Mouse (Mus musculus) CH12.LX (cell line): ENCODE results near the gene Brdt. TPM values are rescaled to one million over a fixed set of nuclear protein-coding genes. Genes with fewer than 3 reads are reported as not detected.

Source experiments
- DNase-seq: peaks from one replicate; pipeline ENCODE4 v3.0.0-alpha.2; 2013; ENCODE audit errors: extremely low read depth
- H3K27ac ChIP-seq: 2 replicates; pipeline ENCODE4 v1.5.1; 2012; ENCODE audit warnings: low read depth, mild to moderate bottlenecking, control low read depth, moderate library complexity; ENCODE audit not compliant: insufficient read depth
- H3K27me3 ChIP-seq: replicated peaks from 2 replicates; pipeline ENCODE3; 2012; ENCODE audit warnings: inconsistent platforms
- H3K36me3 ChIP-seq, 2 experiments: replicated peaks in 1 of 2; 2 replicates each; pipeline versions ENCODE3 to v1.6.1; 2012; ENCODE audit warnings: inconsistent platforms in 1 of 2, low read length in 1 of 2, mild to moderate bottlenecking in 1 of 2, mixed read lengths in 1 of 2, moderate library complexity in 1 of 2; ENCODE audit not compliant: control insufficient read depth in 1 of 2, insufficient read depth in 1 of 2
- H3K4me1 ChIP-seq, 2 experiments: 2 replicates each; pipeline ENCODE4 v1.6.1; 2012; ENCODE audit warnings: inconsistent platforms in 1 of 2, moderate library complexity in 1 of 2; ENCODE audit not compliant: insufficient read depth in 2 of 2, control insufficient read depth in 1 of 2
- H3K4me2 ChIP-seq: 2 replicates; pipeline ENCODE4 v1.6.1; 2012; ENCODE audit warnings: low read depth, mild to moderate bottlenecking, control low read depth; ENCODE audit not compliant: poor library complexity, insufficient read depth, severe bottlenecking
- H3K4me3 ChIP-seq, 3 experiments: fragments of 150-350 bp in 1 of 3; sonication (generic) in 1 of 3; replicated peaks in 1 of 3; 2 replicates each; pipeline versions ENCODE3 to v1.5.1; 2011 to 2012; ENCODE audit warnings: low read depth in 2 of 3, low read length in 2 of 3, mild to moderate bottlenecking in 2 of 3, moderate library complexity in 2 of 3, control low read depth in 1 of 3, improper control_type of control experiment in 1 of 3, inconsistent platforms in 1 of 3, mixed read lengths in 1 of 3; ENCODE audit not compliant: poor library complexity in 1 of 3
- H3K79me2 ChIP-seq: replicated peaks from 2 replicates; pipeline ENCODE4 v1.6.1; 2012; ENCODE audit warnings: mild to moderate bottlenecking, moderate library complexity; ENCODE audit not compliant: control insufficient read depth, poor library complexity, insufficient read depth, severe bottlenecking; ENCODE audit errors: extremely low read depth
- H3K9ac ChIP-seq: 2 replicates; pipeline ENCODE4 v1.6.1; 2012; ENCODE audit warnings: low read depth, mild to moderate bottlenecking, control low read depth, moderate library complexity; ENCODE audit not compliant: insufficient read depth
- H3K9me3 ChIP-seq: replicated peaks from 2 replicates; pipeline ENCODE3; 2012; ENCODE audit warnings: low read length, inconsistent platforms, mixed read lengths
- CHD1 ChIP-seq: IDR thresholded peaks from 2 replicates; pipeline ENCODE4 v1.6.1; 2012; ENCODE audit warnings: low read depth, low read length, improper control_type of control experiment, inconsistent platforms
- CHD2 ChIP-seq: IDR thresholded peaks from 2 replicates; pipeline ENCODE4 v1.6.1; 2011; ENCODE audit warnings: low read length, improper control_type of control experiment
- E2F4 ChIP-seq: IDR thresholded peaks from 2 replicates; pipeline ENCODE4 v1.6.1; 2011; ENCODE audit warnings: low read depth, low read length, improper control_type of control experiment; ENCODE audit not compliant: insufficient replicate concordance
- ELF1 ChIP-seq: IDR thresholded peaks from 2 replicates; pipeline ENCODE4 v1.6.1; 2014; ENCODE audit warnings: low read depth, mild to moderate bottlenecking, inconsistent platforms, low read length, improper control_type of control experiment
- EP300 ChIP-seq: IDR thresholded peaks from 2 replicates; pipeline ENCODE4 v1.6.1; 2011; ENCODE audit warnings: low read length, improper control_type of control experiment
- ETS1 ChIP-seq: conservative IDR thresholded peaks from 2 replicates; pipeline ENCODE4 v1.6.1; 2012; ENCODE audit warnings: low read depth, mild to moderate bottlenecking, inconsistent platforms, low read length, improper control_type of control experiment, moderate library complexity
- GABPA ChIP-seq: IDR thresholded peaks from 2 replicates; pipeline ENCODE4 v1.6.1; 2012; ENCODE audit warnings: low read depth, low read length, improper control_type of control experiment, inconsistent platforms; ENCODE audit not compliant: insufficient replicate concordance
- HCFC1 ChIP-seq: IDR thresholded peaks from 2 replicates; pipeline ENCODE4 v1.6.1; 2012; ENCODE audit warnings: low read depth, mild to moderate bottlenecking, inconsistent platforms, low read length, improper control_type of control experiment
- IRF4 ChIP-seq: IDR thresholded peaks from 2 replicates; pipeline ENCODE4 v1.6.1; 2014; ENCODE audit warnings: low read depth, mild to moderate bottlenecking, inconsistent platforms, low read length, improper control_type of control experiment
- JUND ChIP-seq: conservative IDR thresholded peaks from 2 replicates; pipeline ENCODE4 v1.6.1; 2011; ENCODE audit warnings: low read depth, low read length, improper control_type of control experiment
- MAFK ChIP-seq: IDR thresholded peaks from 2 replicates; pipeline ENCODE4 v1.6.1; 2011; ENCODE audit warnings: low read length, improper control_type of control experiment; ENCODE audit not compliant: insufficient replicate concordance
- MAZ ChIP-seq: IDR thresholded peaks from 2 replicates; pipeline ENCODE4 v1.6.1; 2012; ENCODE audit warnings: low read depth, mild to moderate bottlenecking, inconsistent platforms, low read length, improper control_type of control experiment, moderate library complexity
- MEF2A ChIP-seq: IDR thresholded peaks from 2 replicates; pipeline ENCODE4 v1.6.1; 2014; ENCODE audit warnings: low read depth, mild to moderate bottlenecking, inconsistent platforms, low read length, improper control_type of control experiment, borderline replicate concordance
- MYC ChIP-seq: IDR thresholded peaks from 2 replicates; pipeline ENCODE4 v1.6.1; 2011; ENCODE audit warnings: low read depth, mild to moderate bottlenecking, improper control_type of control experiment, low read length
- PAX5 ChIP-seq: IDR thresholded peaks from 2 replicates; pipeline ENCODE4 v1.6.1; 2012; ENCODE audit warnings: low read length, inconsistent platforms, mixed read lengths
- POLR2AphosphoS2 ChIP-seq: IDR thresholded peaks from 2 replicates; pipeline ENCODE4 v1.6.1; 2011; ENCODE audit warnings: low read depth, low read length, improper control_type of control experiment
- SMC3 ChIP-seq: IDR thresholded peaks from 2 replicates; pipeline ENCODE4 v1.6.1; 2011; ENCODE audit warnings: low read depth, low read length, improper control_type of control experiment
- TCF12 ChIP-seq: IDR thresholded peaks from 2 replicates; pipeline ENCODE4 v1.6.1; 2014; ENCODE audit warnings: low read depth, mild to moderate bottlenecking, inconsistent platforms, low read length, improper control_type of control experiment
- UBTF ChIP-seq: IDR thresholded peaks from 2 replicates; pipeline ENCODE4 v1.6.1; 2012; ENCODE audit warnings: low read depth, mild to moderate bottlenecking, inconsistent platforms, low read length, improper control_type of control experiment, moderate library complexity
- USF1 ChIP-seq: IDR thresholded peaks from 2 replicates; pipeline ENCODE4 v1.6.1; 2014; ENCODE audit warnings: low read depth, mild to moderate bottlenecking, inconsistent platforms, low read length, improper control_type of control experiment
- ZC3H11A ChIP-seq: IDR thresholded peaks from 2 replicates; pipeline ENCODE4 v1.6.1; 2012; ENCODE audit warnings: low read depth, mild to moderate bottlenecking, inconsistent platforms, low read length, improper control_type of control experiment
- ZMIZ1 ChIP-seq: IDR thresholded peaks from 2 replicates; pipeline ENCODE4 v1.6.1; 2012; ENCODE audit warnings: low read depth, mild to moderate bottlenecking, inconsistent platforms, low read length, improper control_type of control experiment
- ZNF384 ChIP-seq: IDR thresholded peaks from 2 replicates; pipeline ENCODE4 v1.6.1; 2012; ENCODE audit warnings: low read depth, low read length, improper control_type of control experiment, inconsistent platforms
- dilution Hi-C: fragments of 300-500 bp; cut with MboI; formaldehyde crosslinking; loops from 2 replicates; pipeline ENCODE4 v1.14.3; 2020; ENCODE audit warnings: low sequenced_read_pairs; ENCODE audit not compliant: extremely low pct_unique_long_range_greater_than_20kb, extremely low pct_ligation_motif_present
- in situ Hi-C: fragments of 300-500 bp; cut with MboI; formaldehyde crosslinking; loops from 3 replicates; pipeline ENCODE4 v1.14.3; 2019; ENCODE audit warnings: low sequenced_read_pairs, low pct_ligation_motif_present, low pct_unique_long_range_greater_than_20kb, mixed read lengths
- polyA plus RNA-seq: library from polyadenylated mRNA; unstranded; fragments of >175 nt; gene quantifications from 2 replicates; pipeline ENCODE4 v1.2.1, GENCODE M21; 2012; ENCODE audit warnings: low read depth; ENCODE audit not compliant: insufficient read length
- total RNA-seq, 2 experiments: library from RNA; depleted of rRNA; stranded (reverse); fragments of 300-350 nt in 1 of 2; fragments of >200 nt in 1 of 2; gene quantifications; 2 replicates each; pipeline ENCODE4 v1.2.3; 2012 to 2014

Gene Brdt
- total and polyA plus RNA-seq, 3 experiments, result 0.56 to 0.98 (median 0.59) TPM

GRCm38 (mm10) chr5:107370040-107370439 lies 39.1 kb downstream of the Brdt start:
- Histone ChIP-seq H3K9me3 (peaks cover 2% of the 10 kb centered on the region), H3K27ac (no peak overlapping the region), H3K4me1 (peaks cover 17 to 53% of the 10 kb centered on the region in 2 experiments), H3K4me2 (no peak overlapping the region), H3K79me2 (no peaks in the 10 kb centered on the region), H3K36me3 (peaks cover 0 to 1% of the 10 kb centered on the region in 2 experiments), H3K9ac (no peak overlapping the region)
- DNase-seq, result no peak
- dilution Hi-C loops (no loop called here), in situ Hi-C loops (no loop called here)
- TF ChIP-seq ETS1 (no peak), USF1 (no peak), ZNF384 (no peak), MAFK (no peak), CHD1 (no peak), MYC (no peak), PAX5 (no peak), MEF2A (no peak), UBTF (no peak), ELF1 (no peak), ZMIZ1 (no peak), MAZ (no peak), GABPA (no peak), JUND (no peak), CHD2 (no peak), POLR2AphosphoS2 (no peak), E2F4 (no peak), HCFC1 (no peak), SMC3 (no peak)
- TF ChIP-seq, all 38 proteins: peak for 0
- no peak overlapping the region for H3K4me3 ChIP-seq
- H3K27me3 ChIP-seq, result no peaks in the 10 kb centered on the region

GRCm38 (mm10) chr5:107371335-107371734 lies 40.4 kb downstream of the Brdt start:
- TF ChIP-seq IRF4, result peak; percentile 53; the same call in 1 of the 2 replicates
- TF ChIP-seq TCF12, result peak; percentile 35; the same call in 1 of the 2 replicates
- TF ChIP-seq EP300, result peak; percentile 79
- no peak for TF ChIP-seq ZC3H11A
- H3K27me3 ChIP-seq, result no peaks in the 10 kb centered on the region
- peak; percentile 38 for DNase-seq
- H3K9me3 ChIP-seq, result no peaks in the 10 kb centered on the region
- no peak overlapping the region for H3K9ac ChIP-seq
- in situ Hi-C loops, result no loop called here
- no peak overlapping the region for H3K27ac ChIP-seq
- no peaks in the 10 kb centered on the region for H3K79me2 ChIP-seq
- H3K4me2 ChIP-seq, result no peak overlapping the region
- H3K4me1 ChIP-seq, result peaks cover 17 to 53% of the 10 kb centered on the region in 2 experiments
- dilution Hi-C loops, result no loop called here
- peaks cover 0 to 1% of the 10 kb centered on the region in 2 experiments for H3K36me3 ChIP-seq
- no peak overlapping the region for H3K4me3 ChIP-seq
